Mouse (Mus musculus): ENCODE measurements around the gene Rab11b. TPM values are rescaled to one million over a fixed set of nuclear protein-coding genes. Genes with fewer than 3 reads are reported as not detected.

The Rab11b gene
- polyA plus RNA-seq, 1 experiment = 73.4 TPM

GRCm38 (mm10) chr17:33713271-33713670 lies 47.1 kb downstream of the Rab11b start:
- Histone ChIP-seq H3K4me1 (ENCODE audit: control insufficient read depth, insufficient read depth, insufficient read length, low read length) (no peaks in the 10 kb centered on the region), H3K27ac (replicated peaks; ENCODE audit: low read depth, low read length) (no peak overlapping the region), H3K4me3 (ENCODE audit: insufficient read depth, low read depth, low read length) (no peak overlapping the region)

- no peak overlapping the region for H3K4me3 ChIP-seq (ENCODE audit: insufficient read depth, low read depth, low read length)
- no peak overlapping the region for H3K27ac ChIP-seq (replicated peaks; ENCODE audit: low read depth, low read length)
- H3K4me1 ChIP-seq (ENCODE audit: control insufficient read depth, insufficient read depth, insufficient read length, low read length) = no peaks in the 10 kb centered on the region
Measured at GRCm38 (mm10) chr17:33709834-33710233, 50.5 kb downstream of the Rab11b start.

DNA sequence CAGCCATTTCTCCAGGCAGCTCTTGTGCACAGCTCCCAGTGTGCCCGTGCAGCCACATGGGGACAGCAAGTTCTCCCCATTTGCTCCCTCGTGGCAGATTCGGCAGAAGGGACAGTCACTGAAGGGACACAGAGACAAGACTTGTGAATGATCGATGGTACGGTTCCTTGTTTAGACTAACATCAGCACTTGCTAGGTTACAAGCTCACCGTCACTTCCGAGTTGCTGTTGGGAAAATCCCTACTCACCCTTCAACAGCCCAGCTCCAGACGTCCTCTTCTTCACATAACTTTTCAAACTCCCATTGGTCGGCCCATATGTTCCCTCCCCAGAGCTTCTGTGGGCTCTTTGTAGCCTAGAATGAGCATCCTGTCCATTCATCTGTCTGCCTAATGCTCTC lies 57.2 kb downstream of the Rab11b start:
- Histone ChIP-seq H3K4me1 (ENCODE audit: control insufficient read depth, insufficient read depth, insufficient read length, low read length) (no peaks in the 10 kb centered on the region), H3K27ac (replicated peaks; ENCODE audit: low read depth, low read length) (no peak overlapping the region), H3K4me3 (ENCODE audit: insufficient read depth, low read depth, low read length) (no peak overlapping the region)

- no peak overlapping the region for H3K4me3 ChIP-seq (ENCODE audit: insufficient read depth, low read depth, low read length)
- no peaks in the 10 kb centered on the region for H3K4me1 ChIP-seq (ENCODE audit: control insufficient read depth, insufficient read depth, insufficient read length, low read length)
- H3K27ac ChIP-seq (replicated peaks; ENCODE audit: low read depth, low read length) = no peak overlapping the region
Measured at GRCm38 (mm10) chr17:33702178-33702577, 58.2 kb downstream of the Rab11b start.

GRCm38 (mm10) chr17:33695471-33695870 lies 64.9 kb downstream of the Rab11b start:
- Histone ChIP-seq H3K27ac (replicated peaks; ENCODE audit: low read depth, low read length) (no peak overlapping the region), H3K4me3 (ENCODE audit: insufficient read depth, low read depth, low read length) (no peak overlapping the region), H3K4me1 (ENCODE audit: control insufficient read depth, insufficient read depth, insufficient read length, low read length) (no peaks in the 10 kb centered on the region)

Other genes with a start within 250 kb of the Rab11b start
- 4.9 and 11.8 TPM in 2 replicates for gene Adamts10, start 236.3 kb downstream of the Rab11b start, polyA plus RNA-seq (2012; ENCODE audit: insufficient read depth, insufficient read length, missing spikeins)
- 1.8 and 5.0 TPM in 2 replicates for gene Myo1f, start 204.8 kb downstream of the Rab11b start, polyA plus RNA-seq (2012; ENCODE audit: insufficient read depth, insufficient read length, missing spikeins)
- gene Zfp414, start 131.4 kb downstream of the Rab11b start, polyA plus RNA-seq (2012; ENCODE audit: insufficient read depth, insufficient read length, missing spikeins) = 13.6 and 15.9 TPM in 2 replicates
- 0.59 TPM in 1 of 2 replicates, not detected in the other for gene Pram1, start 122.5 kb downstream of the Rab11b start, polyA plus RNA-seq (2012; ENCODE audit: insufficient read depth, insufficient read length, missing spikeins)
- gene Hnrnpm, start 73.7 kb downstream of the Rab11b start, polyA plus RNA-seq (2012; ENCODE audit: insufficient read depth, insufficient read length, missing spikeins) = 130 and 183 TPM in 2 replicates
- gene March2, start 41.9 kb downstream of the Rab11b start, polyA plus RNA-seq (2012; ENCODE audit: insufficient read depth, insufficient read length, missing spikeins) = 132 and 147 TPM in 2 replicates
- 243 and 355 TPM in 2 replicates for gene Angptl4, start 21.3 kb upstream of the Rab11b start, polyA plus RNA-seq (2012; ENCODE audit: insufficient read depth, insufficient read length, missing spikeins)
- 16.2 and 37.3 TPM in 2 replicates for gene Kank3, start 50.0 kb upstream of the Rab11b start, polyA plus RNA-seq (2012; ENCODE audit: insufficient read depth, insufficient read length, missing spikeins)
- 587 and 667 TPM in 2 replicates for gene Rps28, start 64.0 kb upstream of the Rab11b start, polyA plus RNA-seq (2012; ENCODE audit: insufficient read depth, insufficient read length, missing spikeins)
- 1,002 and 1,055 TPM in 2 replicates for gene Ndufa7, start 64.0 kb upstream of the Rab11b start, polyA plus RNA-seq (2012; ENCODE audit: insufficient read depth, insufficient read length, missing spikeins)
- gene Cd320, start 82.6 kb upstream of the Rab11b start, polyA plus RNA-seq (2012; ENCODE audit: insufficient read depth, insufficient read length, missing spikeins) = 21.6 and 25.3 TPM in 2 replicates
- gene Gm7029, start 113.3 kb upstream of the Rab11b start, polyA plus RNA-seq (2012; ENCODE audit: insufficient read depth, insufficient read length, missing spikeins) = not detected in 2 replicates
- not detected in 2 replicates for gene Kifc1, start 130.1 kb upstream of the Rab11b start, polyA plus RNA-seq (2012; ENCODE audit: insufficient read depth, insufficient read length, missing spikeins)
- not detected in 2 replicates for gene Platr17, start 144.6 kb upstream of the Rab11b start, polyA plus RNA-seq (2012; ENCODE audit: insufficient read depth, insufficient read length, missing spikeins)
- 13.6 and 26.9 TPM in 2 replicates for gene Daxx, start 148.9 kb upstream of the Rab11b start, polyA plus RNA-seq (2012; ENCODE audit: insufficient read depth, insufficient read length, missing spikeins)
- 75.7 and 99.3 TPM in 2 replicates for gene Tapbp, start 155.4 kb upstream of the Rab11b start, polyA plus RNA-seq (2012; ENCODE audit: insufficient read depth, insufficient read length, missing spikeins)
- gene Zbtb22, start 155.4 kb upstream of the Rab11b start, polyA plus RNA-seq (2012; ENCODE audit: insufficient read depth, insufficient read length, missing spikeins) = 9.5 and 11.1 TPM in 2 replicates
- gene Rgl2, start 169.0 kb upstream of the Rab11b start, polyA plus RNA-seq (2012; ENCODE audit: insufficient read depth, insufficient read length, missing spikeins) = 16.4 and 20.2 TPM in 2 replicates
- 83.2 and 131 TPM in 2 replicates for gene Pfdn6, start 179.8 kb upstream of the Rab11b start, polyA plus RNA-seq (2012; ENCODE audit: insufficient read depth, insufficient read length, missing spikeins)
- 6.6 and 10.1 TPM in 2 replicates for gene Wdr46, start 180.1 kb upstream of the Rab11b start, polyA plus RNA-seq (2012; ENCODE audit: insufficient read depth, insufficient read length, missing spikeins)
- gene B3galt4, start 191.0 kb upstream of the Rab11b start, polyA plus RNA-seq (2012; ENCODE audit: insufficient read depth, insufficient read length, missing spikeins) = 2.2 and 2.4 TPM in 2 replicates
- 23.9 and 29.3 TPM in 2 replicates for gene Vps52, start 195.3 kb upstream of the Rab11b start, polyA plus RNA-seq (2012; ENCODE audit: insufficient read depth, insufficient read length, missing spikeins)
- 635 and 763 TPM in 2 replicates for gene Rps18, start 195.5 kb upstream of the Rab11b start, polyA plus RNA-seq (2012; ENCODE audit: insufficient read depth, insufficient read length, missing spikeins)
- 394 and 673 TPM in 2 replicates for gene H2-K1, start 239.8 kb upstream of the Rab11b start, polyA plus RNA-seq (2012; ENCODE audit: insufficient read depth, insufficient read length, missing spikeins)

Data from brown adipose tissue, adult 24 weeks (tissue).